Mouse (Mus musculus) bone marrow, adult 2 months (tissue): Measurements from ENCODE around the gene Cited1. TPM values are rescaled to one million over a fixed set of nuclear protein-coding genes. Genes with fewer than 3 reads are reported as not detected.
A peak's percentile ranks its signal among the peaks of the same experiment; 100 is the strongest.

Source experiments
- H3K27ac ChIP-seq: fragments of 200-500 bp; 2 replicates; pipeline ENCODE4 v1.5.1; 2012; ENCODE audit warnings: low read depth, mild to moderate bottlenecking, control low read depth, inconsistent platforms, low read length; ENCODE audit not compliant: control insufficient read depth, poor library complexity, insufficient read depth
- H3K4me1 ChIP-seq: fragments of 200-500 bp; 2 replicates; pipeline ENCODE4 v1.6.1; 2011; ENCODE audit warnings: low read length; ENCODE audit not compliant: control insufficient read depth, insufficient read depth
- H3K4me3 ChIP-seq: fragments of 200-500 bp; replicated peaks from 2 replicates; pipeline ENCODE3; 2011; ENCODE audit warnings: mild to moderate bottlenecking, low read depth, low read length, control low read depth; ENCODE audit not compliant: control insufficient read depth
- CTCF ChIP-seq: fragments of 200-500 bp; IDR thresholded peaks from 2 replicates; pipeline ENCODE4 v1.5.1; 2011; ENCODE audit warnings: low read length, control low read depth; ENCODE audit not compliant: control insufficient read depth, insufficient read depth
- POLR2A ChIP-seq: fragments of 200-500 bp; IDR thresholded peaks from 2 replicates; pipeline ENCODE4 v1.6.1; 2011; ENCODE audit warnings: low read depth, mild to moderate bottlenecking, control low read depth, low read length, borderline replicate concordance; ENCODE audit not compliant: control insufficient read depth
- WGBS: fragments of 180-500 bp; shearing (Covaris S2); methylation state at CpG from one replicate; pipeline ENCODE4 v1.1.7; 2018; 5-methylcytosine and 5-hydroxymethylcytosine counted together
- polyA plus RNA-seq: library from polyadenylated mRNA; stranded (reverse); fragments of >200 nt; gene quantifications from 2 replicates; pipeline ENCODE4 v1.2.4, GENCODE M21; 2011; ENCODE audit warnings: low replicate concordance; ENCODE audit not compliant: missing spikeins, insufficient read depth, insufficient read length

Cited1 gene
- not detected in 2 replicates for polyA plus RNA-seq

GRCm38 (mm10) chrX:102251937-102252860 lies at the start of gene Cited1:
Cited1 (minus strand) TSS chrX:102252181.
- Histone ChIP-seq H3K27ac (no peak within 1 kb of the TSS), H3K4me3 (peak within 1 kb of the TSS; percentile 9), H3K4me1 (no peaks in the 10 kb centered on the region)
- 14% methylated on average over 44 of the region's 44 CpGs for WGBS
- TF ChIP-seq CTCF = no peak

GRCm38 (mm10) chrX:102284889-102285288 lies 32.9 kb upstream of the Cited1 start:
- no peak for TF ChIP-seq POLR2A
- TF ChIP-seq CTCF = no peak
- no peak overlapping the region for H3K4me3 ChIP-seq
- WGBS = 83% methylated on average over 3 of the region's 3 CpGs
- no peaks in the 10 kb centered on the region for H3K4me1 ChIP-seq
- H3K27ac ChIP-seq = no peak overlapping the region

GRCm38 (mm10) chrX:102262620-102263345 lies 10.8 kb upstream of the Cited1 start:
- Histone ChIP-seq H3K4me1 (no peaks in the 10 kb centered on the region), H3K27ac (no peak overlapping the region), H3K4me3 (no peak overlapping the region)
- no peak for TF ChIP-seq CTCF
- WGBS = 83% methylated on average over 14 of the region's 14 CpGs

- H3K27ac ChIP-seq = no peak overlapping the region
- 84% methylated on average over 4 of the region's 4 CpGs for WGBS
- TF ChIP-seq CTCF (no peak), POLR2A (no peak)
- no peaks in the 10 kb centered on the region for H3K4me1 ChIP-seq
- no peak overlapping the region for H3K4me3 ChIP-seq
These were observed 7.8 kb upstream of the Cited1 start for GRCm38 (mm10) chrX:102259772-102260171.

GRCm38 (mm10) chrX:102253892-102254291 lies 1.9 kb upstream of the Cited1 start:
- H3K4me3 ChIP-seq = no peak overlapping the region
- no peaks in the 10 kb centered on the region for H3K4me1 ChIP-seq
- TF ChIP-seq CTCF = no peak
- no peak for TF ChIP-seq POLR2A
- whole genome bisulfite sequencing = 15% methylated on average over 7 of the region's 7 CpGs
- H3K27ac ChIP-seq = no peak overlapping the region

GRCm38 (mm10) chrX:102251221-102251936 lies 602 bp downstream of the Cited1 start:
- no peak for TF ChIP-seq CTCF
- TF ChIP-seq POLR2A = no peak
- H3K4me3 ChIP-seq = no peak overlapping the region
- H3K4me1 ChIP-seq = no peaks in the 10 kb centered on the region
- H3K27ac ChIP-seq = no peak overlapping the region
- WGBS = 9% methylated on average over 78 of the region's 80 CpGs

- no peak overlapping the region for H3K27ac ChIP-seq
- WGBS = 17% methylated on average over 24 of the region's 24 CpGs
- TF ChIP-seq CTCF = no peak
- no peak for TF ChIP-seq POLR2A
- H3K4me1 ChIP-seq = no peaks in the 10 kb centered on the region
- H3K4me3 ChIP-seq = no peak overlapping the region
These were observed 1.1 kb downstream of the Cited1 start for GRCm38 (mm10) chrX:102250891-102251170.

- Histone ChIP-seq H3K4me3 (no peak overlapping the region), H3K27ac (no peak overlapping the region), H3K4me1 (no peaks in the 10 kb centered on the region)
- TF ChIP-seq CTCF = no peak
- TF ChIP-seq POLR2A = no peak
- 13% methylated on average over 64 of the region's 68 CpGs for WGBS
These were observed 1.7 kb downstream of the Cited1 start for GRCm38 (mm10) chrX:102250150-102250890.

GRCm38 (mm10) chrX:102244334-102244733 lies 7.6 kb downstream of the Cited1 start:
- no peaks in the 10 kb centered on the region for H3K4me1 ChIP-seq
- TF ChIP-seq POLR2A = no peak
- no peak for TF ChIP-seq CTCF
- 41% methylated on average over 2 of the region's 2 CpGs for WGBS

More at GRCm38 (mm10) chrX:102244334-102244733, 7.6 kb downstream of the Cited1 start:
- no peak overlapping the region for H3K27ac ChIP-seq
- H3K4me3 ChIP-seq = no peak overlapping the region
